Mouse (Mus musculus): Measurements from ENCODE around the gene Phlda2. TPM values are rescaled to one million over a fixed set of nuclear protein-coding genes. Genes with fewer than 3 reads are reported as not detected.

The Phlda2 gene
- polyA plus RNA-seq, 1 experiment from 2014 or later, result 0.47 TPM

DNA sequence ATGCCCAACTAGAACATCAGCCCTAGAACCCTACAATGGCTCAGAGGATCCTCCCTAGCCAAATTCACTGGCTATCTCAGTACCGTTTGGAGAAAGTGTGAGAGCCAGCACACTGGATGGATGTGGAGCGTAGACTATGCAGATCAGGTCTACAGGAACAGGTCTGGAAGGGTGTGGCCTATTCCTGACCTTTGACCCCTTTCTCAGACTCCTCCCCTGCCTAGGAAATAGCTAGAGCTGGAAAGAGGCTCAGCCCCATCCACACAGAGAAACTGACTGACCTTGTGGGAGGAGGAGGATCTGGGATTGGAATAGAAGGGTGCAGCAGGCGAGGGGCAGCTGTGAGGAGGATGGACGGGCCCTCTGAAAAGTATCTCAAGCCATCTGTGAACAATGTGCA is 4.4 kb downstream of the Phlda2 start:
- no peak overlapping the region for H3K27ac ChIP-seq (replicated peaks)
- H3K27me3 ChIP-seq, result peaks cover 40% of the 10 kb centered on the region
- H3K4me2 ChIP-seq (replicated peaks), result no peak overlapping the region
- no peaks in the 10 kb centered on the region for H3K36me3 ChIP-seq
- H3K4me3 ChIP-seq, result no peak overlapping the region
- no peak for ATAC-seq (replicated peaks)
- 88% methylated on average over 4 of the region's 4 CpGs for WGBS
- H3K9ac ChIP-seq (replicated peaks), result no peak overlapping the region
- peaks cover 15% of the 10 kb centered on the region for H3K4me1 ChIP-seq
- H3K9me3 ChIP-seq, result no peaks in the 10 kb centered on the region

DNA sequence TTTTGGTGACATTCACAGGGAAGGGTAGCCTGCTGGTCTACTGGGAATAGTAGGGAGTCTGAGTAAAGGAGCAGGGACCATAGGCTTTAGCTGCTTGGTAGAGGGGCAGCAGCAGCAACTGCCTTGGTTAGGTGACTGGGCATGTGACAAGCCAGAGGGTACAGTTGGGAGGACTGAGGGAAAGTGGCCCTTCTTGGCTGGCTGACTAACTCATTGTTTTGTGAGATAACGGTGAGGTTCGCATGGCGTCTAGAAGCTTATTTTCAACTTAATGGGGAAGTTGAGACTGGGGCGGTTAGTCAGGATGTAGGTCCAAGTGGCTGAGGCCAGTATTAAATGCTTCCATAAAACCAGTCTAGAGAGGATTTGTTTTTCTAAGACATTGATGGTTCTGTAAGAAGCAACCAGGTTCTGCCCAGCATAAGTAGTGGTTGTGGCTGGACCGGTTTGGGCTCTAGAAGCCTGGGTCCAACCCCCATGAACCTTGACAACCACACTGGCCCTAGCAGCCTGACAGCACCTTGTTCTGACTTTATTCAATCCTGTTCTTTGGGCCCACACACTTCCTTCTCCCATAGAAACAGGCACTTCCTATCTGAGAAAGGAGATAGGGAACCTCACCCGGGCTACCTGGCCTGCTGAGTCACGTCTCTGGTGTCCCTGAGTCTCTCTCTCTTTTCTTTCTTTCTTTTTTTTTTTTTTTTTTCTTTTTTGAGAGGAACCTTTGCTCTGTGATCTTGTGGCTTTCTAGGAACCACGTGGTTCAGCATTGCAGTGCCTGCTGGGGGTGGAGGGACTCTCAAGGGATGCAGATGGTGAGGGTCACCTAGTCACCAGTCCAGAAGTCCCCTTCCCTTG is 7.6 kb downstream of the Phlda2 start:
- Histone ChIP-seq H3K9ac (replicated peaks) (no peak overlapping the region), H3K36me3 (no peaks in the 10 kb centered on the region), H3K4me3 (no peak overlapping the region), H3K9me3 (no peaks in the 10 kb centered on the region), H3K27ac (replicated peaks) (no peak overlapping the region), H3K4me2 (replicated peaks) (no peak overlapping the region), H3K4me1 (no peaks in the 10 kb centered on the region), H3K27me3 (peaks cover 9% of the 10 kb centered on the region)
- 77% methylated on average over 8 of the region's 8 CpGs for WGBS
- ATAC-seq (replicated peaks), result no peak

DNA sequence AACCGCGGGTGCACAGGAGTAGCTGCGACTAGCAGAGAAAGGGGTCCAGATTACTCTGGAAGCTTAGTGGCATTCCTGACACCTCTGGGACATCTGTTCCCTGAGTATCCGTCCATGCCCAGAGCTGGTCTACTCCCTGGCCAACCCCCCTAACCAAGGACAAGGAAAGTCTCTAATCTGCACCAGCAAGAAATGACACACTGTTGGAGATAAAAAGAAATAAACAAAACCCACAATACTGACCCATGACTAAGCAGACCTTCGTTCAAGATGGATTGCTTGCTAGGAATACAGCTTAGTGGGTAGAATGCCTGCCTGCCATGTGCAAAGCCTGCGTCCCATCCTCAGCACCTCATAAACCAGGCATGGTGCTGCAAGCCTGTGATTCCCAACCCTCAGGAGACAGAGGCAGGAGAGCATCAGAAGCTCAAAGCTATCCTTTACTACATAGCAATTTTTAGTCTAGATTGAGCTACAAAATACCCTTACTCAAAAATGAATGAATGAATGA is 9.3 kb downstream of the Phlda2 start:
- H3K4me2 ChIP-seq (replicated peaks), result no peak overlapping the region
- ATAC-seq (replicated peaks), result no peak
- 94% methylated on average over 6 of the region's 6 CpGs for WGBS
- H3K36me3 ChIP-seq, result no peaks in the 10 kb centered on the region
- H3K27ac ChIP-seq (replicated peaks), result no peak overlapping the region
- no peaks in the 10 kb centered on the region for H3K27me3 ChIP-seq
- no peaks in the 10 kb centered on the region for H3K4me1 ChIP-seq
- H3K9me3 ChIP-seq, result no peaks in the 10 kb centered on the region
- H3K4me3 ChIP-seq, result no peak overlapping the region
- H3K9ac ChIP-seq (replicated peaks), result no peak overlapping the region

DNA sequence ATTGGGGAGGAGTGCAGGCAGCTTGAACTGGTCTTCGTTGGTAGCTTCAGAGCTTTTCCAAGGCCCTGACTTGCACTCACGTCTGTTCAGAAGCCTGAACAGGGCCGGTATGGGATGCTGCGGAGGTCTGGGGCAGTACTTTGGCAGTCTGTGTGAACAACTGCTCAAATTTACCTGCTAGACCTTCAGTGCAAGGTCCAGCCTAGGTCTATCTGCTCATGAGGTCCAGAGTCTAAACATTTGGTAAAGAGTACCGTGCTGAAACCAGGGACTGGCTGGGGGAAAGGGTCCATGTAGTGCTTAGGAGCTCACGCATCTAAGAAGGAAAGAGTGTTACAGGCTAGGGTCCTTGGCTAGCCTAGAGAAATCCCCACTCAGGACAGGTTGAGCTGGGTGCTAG is 13.2 kb downstream of the Phlda2 start:
- Histone ChIP-seq H3K4me1 (no peaks in the 10 kb centered on the region), H3K9ac (replicated peaks) (no peak overlapping the region), H3K27me3 (no peaks in the 10 kb centered on the region), H3K36me3 (no peaks in the 10 kb centered on the region), H3K4me3 (no peak overlapping the region), H3K4me2 (replicated peaks) (no peak overlapping the region), H3K9me3 (no peaks in the 10 kb centered on the region), H3K27ac (replicated peaks) (no peak overlapping the region)
- WGBS, result 78% methylated on average over 6 of the region's 6 CpGs
- no peak for ATAC-seq (replicated peaks)

DNA sequence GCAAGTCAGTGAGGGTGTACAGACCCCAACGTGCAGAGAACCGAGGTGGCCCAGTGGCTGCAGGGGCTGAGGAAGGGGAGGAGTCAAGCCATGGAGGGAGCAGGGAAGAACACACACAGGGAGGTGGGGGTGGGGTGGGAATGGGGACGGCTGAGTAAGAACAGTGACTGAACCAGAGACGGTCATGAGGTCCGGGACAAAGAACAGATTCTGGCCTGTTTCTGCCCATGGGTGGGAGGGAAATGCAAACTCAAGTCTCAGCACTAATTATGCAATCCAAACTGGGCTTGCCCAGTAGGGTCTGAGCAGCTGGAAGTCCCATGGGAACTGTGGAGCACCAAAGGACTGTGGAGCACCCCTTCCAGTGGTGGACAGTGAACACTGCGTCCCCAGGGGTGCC is 20.4 kb downstream of the Phlda2 start:
- no peak overlapping the region for H3K4me2 ChIP-seq (replicated peaks)
- H3K4me3 ChIP-seq, result no peak overlapping the region
- H3K9ac ChIP-seq (replicated peaks), result no peak overlapping the region
- H3K27me3 ChIP-seq, result no peaks in the 10 kb centered on the region
- no peak overlapping the region for H3K27ac ChIP-seq (replicated peaks)
- H3K36me3 ChIP-seq, result no peaks in the 10 kb centered on the region
- 6% methylated on average over 6 of the region's 6 CpGs for WGBS
- ATAC-seq (replicated peaks), result no peak
- H3K4me1 ChIP-seq, result no peaks in the 10 kb centered on the region
- no peaks in the 10 kb centered on the region for H3K9me3 ChIP-seq

DNA sequence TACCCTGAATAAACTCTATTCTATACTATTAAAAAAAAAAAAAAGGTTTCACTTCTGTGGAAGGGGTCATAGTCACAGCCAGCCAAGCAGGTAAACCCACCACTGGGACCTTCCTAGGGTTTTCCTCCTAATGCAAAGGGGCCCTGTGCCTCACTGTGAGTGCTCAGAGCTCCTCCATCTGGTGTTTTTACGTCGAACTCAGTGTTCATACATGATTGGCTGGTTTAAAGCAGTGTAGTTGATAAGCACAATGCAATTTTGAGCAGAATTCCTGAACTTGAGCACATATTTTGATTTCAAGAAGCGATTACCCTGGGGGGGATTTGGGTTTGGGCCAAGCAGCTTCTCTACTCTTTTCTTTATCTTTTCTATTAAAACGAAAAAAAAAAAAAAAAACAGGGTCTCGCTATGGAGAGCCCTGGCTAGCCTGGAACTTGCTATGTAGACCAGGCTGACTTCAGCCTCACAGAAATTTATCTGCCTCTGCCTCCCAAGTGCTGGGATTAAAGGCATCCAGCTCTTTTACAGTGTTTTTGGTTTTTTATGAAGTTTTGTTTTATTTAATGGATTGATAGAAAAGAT is 21.1 kb downstream of the Phlda2 start:
- Histone ChIP-seq H3K9me3 (no peaks in the 10 kb centered on the region), H3K27me3 (no peaks in the 10 kb centered on the region), H3K4me1 (no peaks in the 10 kb centered on the region), H3K4me2 (replicated peaks) (no peak overlapping the region), H3K4me3 (no peak overlapping the region), H3K9ac (replicated peaks) (no peak overlapping the region), H3K27ac (replicated peaks) (no peak overlapping the region), H3K36me3 (no peaks in the 10 kb centered on the region)
- no peak for ATAC-seq (replicated peaks)
- WGBS, result 40% methylated on average over 5 of the region's 5 CpGs

DNA sequence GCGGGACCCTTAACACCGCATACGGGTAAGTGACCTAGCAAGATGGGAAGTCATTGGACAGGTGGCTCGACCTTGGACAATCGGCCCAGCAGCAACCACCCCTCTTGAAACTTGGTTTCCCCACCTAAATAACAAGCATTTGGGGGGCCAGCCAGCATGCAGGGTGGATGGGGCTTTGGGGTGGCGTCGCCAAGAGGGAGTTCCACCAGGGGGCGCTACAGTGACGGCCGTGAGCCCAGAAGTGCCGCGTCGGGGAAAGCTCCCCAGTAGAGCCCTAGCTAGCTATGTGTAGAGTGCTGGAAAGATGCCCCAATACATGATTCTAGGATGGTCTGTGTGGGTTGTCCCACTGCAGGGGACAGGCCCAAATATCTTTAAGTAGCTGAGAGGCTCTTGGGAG is 22.5 kb downstream of the Phlda2 start:
- no peak for ATAC-seq (replicated peaks)
- Histone ChIP-seq H3K27me3 (no peaks in the 10 kb centered on the region), H3K4me1 (no peaks in the 10 kb centered on the region), H3K9me3 (no peaks in the 10 kb centered on the region), H3K36me3 (no peaks in the 10 kb centered on the region), H3K9ac (replicated peaks) (no peak overlapping the region), H3K27ac (replicated peaks) (no peak overlapping the region), H3K4me2 (replicated peaks) (no peak overlapping the region), H3K4me3 (no peak overlapping the region)
- WGBS, result 33% methylated on average over 13 of the region's 13 CpGs

DNA sequence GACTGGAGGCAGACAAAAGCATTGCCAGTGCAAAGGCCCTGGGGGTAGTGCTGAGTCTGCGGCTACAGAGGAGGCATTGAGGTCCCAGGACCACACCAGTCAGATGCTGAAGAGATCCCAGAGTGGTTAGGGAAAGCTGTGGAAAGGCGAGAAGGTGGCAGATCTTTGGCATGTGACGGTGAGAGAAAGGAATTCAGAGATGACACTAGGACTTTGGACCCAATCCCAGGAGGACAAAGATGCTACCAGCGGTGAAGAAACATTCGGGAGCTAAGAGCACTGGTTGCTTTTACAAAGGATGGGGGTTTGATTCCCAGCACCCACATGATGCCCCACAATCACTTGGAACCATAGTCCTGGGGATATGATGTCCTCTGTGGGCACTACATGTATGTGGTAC is 25.1 kb downstream of the Phlda2 start:
- no peaks in the 10 kb centered on the region for H3K4me1 ChIP-seq
- H3K27ac ChIP-seq (replicated peaks), result no peak overlapping the region
- H3K4me2 ChIP-seq (replicated peaks), result no peak overlapping the region
- no peaks in the 10 kb centered on the region for H3K27me3 ChIP-seq
- no peaks in the 10 kb centered on the region for H3K9me3 ChIP-seq
- WGBS, result 88% methylated on average over 5 of the region's 5 CpGs
- H3K9ac ChIP-seq (replicated peaks), result no peak overlapping the region
- ATAC-seq (replicated peaks), result no peak
- no peaks in the 10 kb centered on the region for H3K36me3 ChIP-seq
- no peak overlapping the region for H3K4me3 ChIP-seq

DNA sequence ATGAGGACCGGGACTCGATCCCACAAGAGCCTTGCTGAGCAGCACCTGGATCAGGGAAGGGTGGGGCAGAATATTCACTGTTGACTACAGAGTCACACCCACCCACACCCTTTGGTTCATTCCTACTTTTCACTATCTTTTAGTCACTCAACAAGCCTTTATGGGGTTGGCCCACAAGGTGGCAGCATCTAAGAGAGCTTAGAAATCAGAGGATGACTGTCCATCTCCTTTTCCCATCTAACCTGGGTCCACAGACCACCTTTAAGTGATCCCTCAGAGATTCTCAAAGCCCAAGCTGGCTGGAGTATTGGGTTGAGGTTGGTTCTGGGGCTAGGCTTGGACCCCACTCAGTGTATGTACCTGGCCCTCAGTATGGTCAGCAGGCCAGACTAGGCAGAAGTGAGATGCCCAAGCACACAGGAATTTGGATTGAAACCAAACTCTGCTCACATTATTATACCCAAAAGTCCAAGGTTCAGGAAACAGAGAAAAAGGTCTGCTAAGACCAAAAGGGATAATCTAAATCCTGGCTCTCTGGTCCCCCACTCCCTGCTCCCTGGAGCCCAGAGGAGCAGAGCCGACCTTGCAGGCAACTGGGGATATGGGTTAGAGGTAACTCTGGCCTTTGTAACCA is 26.1 kb downstream of the Phlda2 start:
- no peak for ATAC-seq (replicated peaks)
- Histone ChIP-seq H3K4me2 (replicated peaks) (no peak overlapping the region), H3K36me3 (no peaks in the 10 kb centered on the region), H3K4me3 (no peak overlapping the region), H3K9me3 (no peaks in the 10 kb centered on the region), H3K9ac (replicated peaks) (no peak overlapping the region), H3K27me3 (no peaks in the 10 kb centered on the region), H3K4me1 (no peaks in the 10 kb centered on the region), H3K27ac (replicated peaks) (no peak overlapping the region)
- 91% methylated on average over 3 of the region's 3 CpGs for WGBS

DNA sequence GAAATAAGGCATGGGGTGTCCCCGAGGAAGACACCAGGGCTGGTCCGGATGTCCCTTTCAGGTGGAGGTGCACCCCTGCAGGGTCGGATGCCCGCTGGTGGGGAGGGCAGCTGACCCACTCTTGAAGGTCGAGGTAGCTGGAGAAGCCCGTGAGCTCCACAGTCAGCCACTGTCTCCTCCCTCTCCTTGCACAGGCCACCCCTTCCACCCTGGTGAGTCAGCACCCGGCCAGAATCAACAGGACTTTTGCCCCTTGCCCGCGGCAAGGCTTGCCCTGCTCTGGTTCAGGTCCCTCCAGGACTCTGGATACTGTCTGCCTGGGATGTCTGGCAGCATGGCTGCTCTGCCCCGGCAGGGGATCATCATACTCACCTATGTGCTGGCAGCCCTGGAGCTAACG is 27.1 kb downstream of the Phlda2 start:
- Histone ChIP-seq H3K9ac (replicated peaks) (no peak overlapping the region), H3K27ac (replicated peaks) (no peak overlapping the region), H3K4me3 (no peak overlapping the region), H3K4me2 (replicated peaks) (no peak overlapping the region), H3K4me1 (no peaks in the 10 kb centered on the region), H3K9me3 (no peaks in the 10 kb centered on the region), H3K27me3 (no peaks in the 10 kb centered on the region), H3K36me3 (no peaks in the 10 kb centered on the region)
- no peak for ATAC-seq (replicated peaks)
- WGBS, result 74% methylated on average over 11 of the region's 11 CpGs

DNA sequence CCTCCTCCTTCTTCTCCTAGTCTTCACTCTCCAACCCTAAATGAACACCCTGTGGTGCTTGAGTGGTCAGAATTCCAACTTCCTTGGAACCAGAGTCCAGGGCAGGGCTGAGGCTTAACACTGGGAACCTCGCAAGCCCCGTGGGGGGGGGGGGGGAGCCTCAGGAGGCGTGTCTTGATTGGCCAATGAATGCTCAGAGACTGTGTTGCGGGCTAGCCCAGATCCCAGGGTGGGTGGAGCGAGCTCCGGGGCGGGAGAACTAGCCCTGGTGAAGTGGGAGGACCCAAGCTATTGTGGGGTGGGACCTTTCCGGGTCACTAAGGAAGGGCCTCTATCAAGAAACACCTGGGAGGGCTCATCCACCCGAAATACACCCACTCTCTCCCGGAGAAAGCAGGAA is 28.1 kb downstream of the Phlda2 start:
- no peaks in the 10 kb centered on the region for H3K36me3 ChIP-seq
- H3K27ac ChIP-seq (replicated peaks), result no peak overlapping the region
- H3K4me1 ChIP-seq, result peaks cover under 1% of the 10 kb centered on the region; the same call in 1 of the 2 replicates
- no peak overlapping the region for H3K4me2 ChIP-seq (replicated peaks)
- ATAC-seq (replicated peaks), result no peak
- no peaks in the 10 kb centered on the region for H3K27me3 ChIP-seq
- H3K4me3 ChIP-seq, result no peak overlapping the region
- no peaks in the 10 kb centered on the region for H3K9me3 ChIP-seq
- WGBS, result 49% methylated on average over 10 of the region's 10 CpGs
- no peak overlapping the region for H3K9ac ChIP-seq (replicated peaks)

DNA sequence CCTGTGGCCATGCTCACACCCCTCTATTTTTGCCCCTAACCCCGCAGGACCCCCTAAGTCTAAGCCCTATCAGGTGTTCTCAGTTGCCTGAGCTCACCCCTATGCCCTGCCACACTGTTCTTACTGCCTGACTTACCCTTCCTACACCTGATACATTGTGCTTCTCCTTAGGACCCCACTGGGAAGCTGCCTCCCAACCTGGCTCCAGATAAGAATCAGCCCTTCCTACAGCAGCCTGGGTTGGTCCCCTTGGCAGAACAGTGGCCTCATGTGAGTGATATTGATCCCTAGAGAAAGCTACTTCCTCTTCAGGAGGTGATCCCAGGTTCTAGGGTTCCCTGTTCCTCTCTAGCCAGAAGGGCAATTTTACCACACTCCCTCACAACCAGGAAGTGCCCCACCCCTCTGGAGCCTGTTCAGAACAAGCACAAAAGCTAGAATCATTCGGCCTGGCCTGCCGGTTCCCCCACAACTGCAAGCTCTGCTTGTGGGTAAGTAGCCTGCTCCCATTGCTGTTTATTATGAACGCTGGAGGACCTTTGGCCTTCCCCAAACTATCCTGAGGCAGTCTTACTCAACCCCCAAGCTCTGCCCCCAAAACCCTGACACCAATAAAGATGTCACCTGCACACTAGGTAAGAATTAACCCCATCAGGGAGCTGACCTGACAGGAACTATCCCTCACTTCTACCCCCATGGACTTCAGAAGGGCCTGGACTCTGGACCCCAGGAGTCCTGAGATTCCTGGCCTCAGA is 29.4 kb downstream of the Phlda2 start, which contains the start of gene Slc22a18:
Gene Slc22a18 (plus strand): TSS at position 390 of the 755 bp plus-strand sequence.
- Histone ChIP-seq H3K27me3 (no peaks in the 10 kb centered on the region), H3K36me3 (no peaks in the 10 kb centered on the region), H3K4me2 (replicated peaks) (no peak within 1 kb of the TSS), H3K4me1 (peaks cover 2% of the 10 kb centered on the region; the same call in 1 of the 2 replicates), H3K27ac (replicated peaks) (no peak within 1 kb of the TSS), H3K9ac (replicated peaks) (no peak within 1 kb of the TSS), H3K4me3 (no peak within 1 kb of the TSS), H3K9me3 (no peaks in the 10 kb centered on the region)
- ATAC-seq (replicated peaks), result no peak
- 35% methylated on average over 4 of the region's 4 CpGs for WGBS

Data from forebrain, embryonic 15.5 days (tissue).